Mouse (Mus musculus) ES-E14 (cell line): Measurements from ENCODE around the gene Wdr4. TPM values are rescaled to one million over a fixed set of nuclear protein-coding genes. Genes with fewer than 3 reads are reported as not detected.

Source experiments
- DNase-seq: peaks from one replicate; pipeline ENCODE4 v3.0.0-alpha.2; 2013; ENCODE audit warnings: low read depth, low spot score
- H3K27ac ChIP-seq: 2 replicates; pipeline ENCODE4 v1.5.1; 2012; ENCODE audit warnings: low read depth, mild to moderate bottlenecking, low read length, moderate library complexity, mixed read lengths; ENCODE audit not compliant: poor library complexity, insufficient read depth, severe bottlenecking
- H3K36me3 ChIP-seq: 2 replicates; pipeline ENCODE4 v1.6.1; 2012; ENCODE audit warnings: mild to moderate bottlenecking, low read length, moderate library complexity, mixed read lengths; ENCODE audit not compliant: control insufficient read depth, poor library complexity, insufficient read depth, severe bottlenecking
- H3K4me1 ChIP-seq, 2 experiments: fragments of 150-350 bp in 1 of 2; sonication (generic) in 1 of 2; 2 replicates each; pipeline ENCODE4 v1.6.1; 2012; ENCODE audit warnings: low read length in 2 of 2, mild to moderate bottlenecking in 1 of 2, mixed read lengths in 1 of 2; ENCODE audit not compliant: control insufficient read depth in 2 of 2, insufficient read depth in 2 of 2, poor library complexity in 1 of 2
- H3K4me3 ChIP-seq, 2 experiments: fragments of 150-350 bp in 1 of 2; sonication (generic) in 1 of 2; 2 replicates each; pipeline ENCODE4 v1.5.1; 2012; ENCODE audit warnings: low read length in 2 of 2, low read depth in 1 of 2, mild to moderate bottlenecking in 1 of 2, mixed read lengths in 1 of 2; ENCODE audit not compliant: insufficient read depth in 1 of 2, poor library complexity in 1 of 2, severe bottlenecking in 1 of 2
- H3K9ac ChIP-seq: 2 replicates; pipeline ENCODE4 v1.6.1; 2012; ENCODE audit warnings: low read depth, mild to moderate bottlenecking, low read length, mixed read lengths; ENCODE audit not compliant: poor library complexity, insufficient read depth, severe bottlenecking
- H3K9me3 ChIP-seq: fragments of 150-350 bp; sonication (generic); 2 replicates; pipeline ENCODE4 v1.6.1; 2012; ENCODE audit warnings: low read depth, mild to moderate bottlenecking, low read length; ENCODE audit not compliant: control insufficient read depth, insufficient read depth
- CHD2 ChIP-seq: IDR thresholded peaks from 2 replicates; pipeline ENCODE4 v1.6.1; 2014; ENCODE audit warnings: mild to moderate bottlenecking, low read depth, low read length, inconsistent platforms
- HCFC1 ChIP-seq: IDR thresholded peaks from 2 replicates; pipeline ENCODE4 v1.6.1; 2012; ENCODE audit warnings: low read length, inconsistent platforms, borderline replicate concordance; ENCODE audit not compliant: insufficient read depth
- MAFK ChIP-seq: IDR thresholded peaks from 2 replicates; pipeline ENCODE4 v1.6.1; 2014; ENCODE audit warnings: mild to moderate bottlenecking, low read depth, low read length, inconsistent platforms; ENCODE audit not compliant: insufficient read depth
- ZC3H11A ChIP-seq: IDR thresholded peaks from 2 replicates; pipeline ENCODE4 v1.6.1; 2012; ENCODE audit warnings: low read depth, mild to moderate bottlenecking, inconsistent platforms, low read length, borderline replicate concordance
- ZNF384 ChIP-seq: IDR thresholded peaks from 2 replicates; pipeline ENCODE4 v1.6.1; 2012; ENCODE audit warnings: low read depth, low read length, inconsistent platforms
- in situ Hi-C, 2 experiments: fragments of 600-800 bp; cut with MboI; formaldehyde crosslinking; loops; one replicate each; pipeline ENCODE4 v1.15.1; 2025; ENCODE audit warnings: low sequenced_read_pairs in 2 of 2, inconsistent platforms in 1 of 2; ENCODE audit not compliant: unreplicated experiment in 2 of 2
- total RNA-seq: library from RNA; depleted of rRNA; stranded (reverse); fragments of 300-350 nt; gene quantifications from 2 replicates; pipeline ENCODE4 v1.2.3, GENCODE M21; 2012; rRNA removed

Wdr4 gene
- total RNA-seq: 56.6 and 58.5 TPM in 2 replicates

DNA sequence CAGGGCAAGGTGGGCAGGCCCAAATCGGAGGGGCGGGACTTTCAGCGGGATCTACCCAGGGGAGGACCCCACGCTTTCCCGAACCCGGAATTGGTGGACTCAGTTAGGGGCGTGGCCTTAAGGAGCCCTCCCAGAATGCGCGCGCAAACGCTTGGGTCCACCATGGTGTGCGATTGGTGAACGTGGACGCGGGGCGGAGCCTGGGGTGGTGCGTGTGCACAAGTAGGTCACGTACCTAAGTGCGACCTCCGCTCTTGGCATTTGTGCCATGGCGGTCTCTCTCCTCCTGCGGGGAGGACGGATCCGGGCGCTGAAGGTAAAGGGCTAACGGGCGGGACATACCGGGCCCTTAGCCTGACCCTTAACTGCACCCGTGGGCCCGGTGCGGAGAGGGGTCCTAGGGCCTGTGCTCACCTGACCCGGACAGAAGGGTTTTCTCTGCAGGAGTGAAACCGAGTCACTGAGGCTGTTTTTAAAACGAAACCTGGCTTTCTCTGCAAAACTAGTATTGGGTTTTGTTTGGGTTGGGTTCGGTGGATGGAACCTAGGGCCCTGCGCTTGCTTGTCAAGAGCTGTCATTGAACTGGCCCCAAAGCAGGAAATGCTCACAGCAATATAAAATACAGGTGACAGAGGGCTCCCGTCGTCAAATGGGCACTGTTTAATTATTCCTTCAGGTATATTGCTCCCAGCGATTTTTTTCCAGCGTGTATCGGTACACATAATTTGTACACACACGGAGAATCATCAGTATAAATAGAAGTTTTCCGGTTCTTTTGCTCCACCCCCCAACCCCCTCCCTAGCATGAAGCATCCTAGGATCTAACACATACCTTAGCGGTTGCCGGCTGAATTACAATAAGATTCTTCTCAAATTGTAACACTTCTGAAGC is at the start of gene Wdr4, which contains the start of gene Ndufv3:
TSS of gene Wdr4 (minus strand) at position 35 of the 893 bp plus-strand sequence.
TSS of gene Ndufv3 (plus strand) at position 170 of the 893 bp plus-strand sequence.
- DNase-seq: peak; percentile 100
- H3K4me3 ChIP-seq: peak within 1 kb of the TSS; percentile 89 to 91
- peaks cover 4 to 5% of the 10 kb centered on the region in 2 experiments; a peak in 2 of 4 replicates for H3K4me1 ChIP-seq
- no peak for TF ChIP-seq CHD2
- no peak for TF ChIP-seq ZNF384
- no peak for TF ChIP-seq ZC3H11A
- TF ChIP-seq MAFK: no peak
- TF ChIP-seq HCFC1: 0 out of 2 replicates have a peak, but pooled peaks have one; percentile 30
- peak within 1 kb of the TSS; percentile 86 for H3K9ac ChIP-seq
- H3K9me3 ChIP-seq: no peaks in the 10 kb centered on the region
- peaks cover 13% of the 10 kb centered on the region for H3K36me3 ChIP-seq
- no peak within 1 kb of the TSS; the same call in 1 of the 2 replicates for H3K27ac ChIP-seq
- in situ Hi-C loops: loop anchor here in 1 of 2 experiments (10.0 kb wide), 1 partner anchor 145 kb away; no protein-coding TSS in a partner anchor

DNA sequence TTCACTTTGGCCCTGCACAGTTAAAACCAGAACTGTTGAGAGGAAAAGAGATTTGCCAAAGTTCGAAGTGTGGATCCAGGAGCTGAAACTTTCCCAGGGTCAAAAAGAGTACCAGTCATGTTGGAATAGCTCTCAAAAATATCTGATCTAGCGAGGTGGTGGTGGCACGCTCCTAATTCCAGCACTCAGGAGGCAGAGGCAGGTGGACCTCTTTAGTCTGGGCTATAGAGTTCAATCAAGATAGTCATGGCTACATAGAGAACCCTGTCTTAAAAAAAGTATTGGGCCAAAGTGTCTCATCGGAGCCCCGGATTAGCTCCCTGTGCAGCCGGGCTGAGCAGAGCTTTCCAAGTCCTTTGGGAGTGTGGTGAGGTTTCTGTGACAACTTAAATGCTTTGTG is 46.5 kb upstream of the Wdr4 start:
- in situ Hi-C loops: no loop called here
- peak overlapping the region; percentile 92; the same call in 1 of the 2 replicates for H3K9ac ChIP-seq
- no peaks in the 10 kb centered on the region for H3K9me3 ChIP-seq
- H3K36me3 ChIP-seq: no peaks in the 10 kb centered on the region
- no peak for DNase-seq
- peaks cover 0 to 8% of the 10 kb centered on the region in 2 experiments; a peak in 2 of 4 replicates for H3K4me1 ChIP-seq
- H3K4me3 ChIP-seq: peak overlapping the region; percentile 90 to 98; a peak in 3 of 4 replicates
- TF ChIP-seq MAFK (no peak), ZC3H11A (no peak), CHD2 (no peak), HCFC1 (no peak), ZNF384 (no peak)
- H3K27ac ChIP-seq: no peak overlapping the region

DNA sequence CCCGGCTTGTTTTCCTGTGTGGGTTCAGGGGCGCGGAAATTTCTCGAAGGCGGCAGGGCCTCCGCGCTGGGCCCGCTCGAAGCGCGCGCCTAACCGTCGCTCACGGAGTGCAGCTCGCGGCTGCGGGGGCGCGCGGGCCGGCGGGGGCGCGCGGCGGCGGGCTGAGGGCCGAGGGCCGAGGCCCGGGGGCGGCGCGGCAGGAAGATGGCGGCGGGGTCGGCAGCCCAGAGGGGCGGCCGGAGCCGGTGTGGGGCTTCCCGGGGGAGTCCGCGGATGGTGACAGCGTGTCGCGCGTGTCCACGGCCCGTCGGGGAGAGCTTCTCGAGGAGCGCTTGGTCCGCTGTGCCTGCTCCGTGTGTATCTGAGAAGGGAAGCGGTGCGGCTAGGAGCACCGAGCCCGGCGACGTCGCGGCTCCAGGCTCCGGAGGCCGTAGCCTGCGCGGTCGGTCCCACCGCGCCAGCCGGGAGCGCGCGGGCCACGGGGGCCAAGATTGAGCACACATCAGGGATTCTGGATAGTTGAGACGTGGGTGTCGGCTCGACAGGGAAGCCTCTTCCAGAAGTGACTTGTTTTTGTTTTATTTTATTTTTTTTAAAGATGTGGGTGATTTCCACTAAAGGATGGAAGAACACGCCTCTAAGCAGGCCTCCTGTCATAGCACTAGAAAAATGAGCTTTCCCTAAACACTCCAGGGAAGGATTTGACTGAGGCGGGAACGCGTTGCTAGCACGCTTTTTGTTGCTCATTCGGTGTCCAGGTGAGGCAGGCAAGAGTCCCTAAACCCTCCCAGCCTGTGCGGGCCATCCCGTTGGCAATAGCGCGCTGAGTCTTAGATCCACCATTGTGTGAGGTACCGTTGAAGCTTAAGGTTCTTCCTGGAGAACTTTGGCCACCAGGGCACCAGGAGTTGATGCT is 45.6 kb upstream of the Wdr4 start:
- no peak for DNase-seq
- peak overlapping the region; percentile 84 for H3K27ac ChIP-seq
- in situ Hi-C loops: no loop called here
- H3K36me3 ChIP-seq: no peaks in the 10 kb centered on the region
- TF ChIP-seq CHD2: no peak
- TF ChIP-seq MAFK: no peak
- no peak for TF ChIP-seq ZC3H11A
- no peak for TF ChIP-seq HCFC1
- TF ChIP-seq ZNF384: no peak
- H3K4me3 ChIP-seq: peak overlapping the region; percentile 90 to 98
- peaks cover 0 to 8% of the 10 kb centered on the region in 2 experiments; a peak in 2 of 4 replicates for H3K4me1 ChIP-seq
- no peaks in the 10 kb centered on the region for H3K9me3 ChIP-seq
- H3K9ac ChIP-seq: peak overlapping the region; percentile 92

DNA sequence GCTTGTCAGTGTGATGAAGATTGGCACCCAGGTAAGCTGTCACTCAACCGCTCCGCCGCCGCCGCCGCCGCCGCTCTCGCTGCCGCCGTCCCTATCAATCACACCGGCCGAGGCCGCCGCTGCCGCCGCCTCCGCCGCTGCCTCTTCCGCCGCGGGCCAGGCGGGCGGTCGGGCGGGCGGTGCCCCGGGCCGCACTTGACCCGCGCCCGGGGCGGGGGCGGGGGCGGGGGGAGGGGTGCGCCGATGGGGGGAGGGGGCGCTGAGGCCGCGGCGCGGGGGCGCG is 45.0 kb upstream of the Wdr4 start:
- DNase-seq: no peak
- TF ChIP-seq ZC3H11A: no peak
- TF ChIP-seq HCFC1: no peak
- TF ChIP-seq ZNF384: no peak
- TF ChIP-seq CHD2: no peak
- no peak for TF ChIP-seq MAFK
- Histone ChIP-seq H3K4me1 (peaks cover 0 to 8% of the 10 kb centered on the region in 2 experiments; a peak in 2 of 4 replicates), H3K9ac (peak overlapping the region; percentile 92), H3K27ac (peak overlapping the region; percentile 84), H3K9me3 (no peaks in the 10 kb centered on the region), H3K4me3 (peak overlapping the region; percentile 90 to 98; a peak in 3 of 4 replicates), H3K36me3 (no peaks in the 10 kb centered on the region)
- in situ Hi-C loops: no loop called here
